Mouse (Mus musculus): ENCODE measurements at regions not wholly inside any gene's neighbourhood (a gene's known extent, or its start where the extent isn't known, plus 50 kb on each side); places are given as distances from the start of the nearest gene placed in this dataset.
A peak's percentile ranks its signal among the peaks of the same experiment; 100 is the strongest.

GRCm38 (mm10) chr4:34105251-34105650 is 55.3 kb upstream of the Spaca1 start:
- peak; percentile 2 to 4 for DNase-seq

GRCm38 (mm10) chr4:34114323-34114722 is 64.3 kb upstream of the Spaca1 start:
- no peak for DNase-seq

- no peak for DNase-seq
These were observed 67.1 kb upstream of the Spaca1 start for GRCm38 (mm10) chr4:34117086-34117485.

- no peak for DNase-seq
These were observed 73.0 kb upstream of the Spaca1 start for GRCm38 (mm10) chr4:34122959-34123520.

- no peak for DNase-seq
These were observed 78.2 kb upstream of the Spaca1 start for GRCm38 (mm10) chr4:34128224-34128623.

- no peak for DNase-seq
These were observed 96.3 kb upstream of the Spaca1 start for GRCm38 (mm10) chr4:34146133-34146867.

GRCm38 (mm10) chr4:34148956-34149739 is 99.2 kb upstream of the Spaca1 start:
- no peak for DNase-seq

GRCm38 (mm10) chr4:34151605-34152347 is 101.8 kb upstream of the Spaca1 start:
- no peak for DNase-seq

GRCm38 (mm10) chr4:34155501-34155900 is 105.5 kb upstream of the Spaca1 start:
- DNase-seq, result no peak

- no peak for DNase-seq
These were observed 108.0 kb upstream of the Spaca1 start for GRCm38 (mm10) chr4:34157818-34158511.

GRCm38 (mm10) chr4:34171265-34171862 is 121.4 kb upstream of the Spaca1 start:
- no peak for DNase-seq

- DNase-seq, result no peak
These were observed 122.0 kb upstream of the Spaca1 start for GRCm38 (mm10) chr4:34172000-34172399.

GRCm38 (mm10) chr4:34177421-34177820 is 127.4 kb upstream of the Spaca1 start:
- DNase-seq, result no peak

GRCm38 (mm10) chr4:34186522-34186921 is 136.5 kb upstream of the Spaca1 start:
- no peak for DNase-seq

GRCm38 (mm10) chr4:34203193-34203848 is 153.3 kb upstream of the Spaca1 start:
- no peak for DNase-seq

- DNase-seq, result no peak
These were observed 159.3 kb upstream of the Spaca1 start for GRCm38 (mm10) chr4:34209179-34209896.

GRCm38 (mm10) chr4:34213731-34214130 is 163.7 kb upstream of the Spaca1 start:
- DNase-seq, result no peak

GRCm38 (mm10) chr4:34214346-34214745 is 164.4 kb upstream of the Spaca1 start:
- DNase-seq, result no peak

- no peak for DNase-seq
These were observed 171.9 kb upstream of the Spaca1 start for GRCm38 (mm10) chr4:34221915-34222314.

GRCm38 (mm10) chr4:34226089-34226840 is 176.3 kb upstream of the Spaca1 start:
- peak; percentile 18 to 25 for DNase-seq

Data from cerebellum, adult 18-20 months (tissue).